Mouse (Mus musculus) MEL (cell line): Measurements from ENCODE around the gene Tmem196. TPM values are rescaled to one million over a fixed set of nuclear protein-coding genes. Genes with fewer than 3 reads are reported as not detected.

ENCODE experiments used
- DNase-seq: peaks from one replicate; pipeline ENCODE4 v3.0.0; 2011; ENCODE audit warnings: low read depth, low spot score
- H3K27ac ChIP-seq: 2 replicates; pipeline ENCODE4 v1.5.1; 2012; ENCODE audit warnings: low read depth, mild to moderate bottlenecking, control low read depth, low read length, moderate library complexity; ENCODE audit not compliant: control insufficient read depth
- H3K27me3 ChIP-seq, 2 experiments: fragments of 150-350 bp in 1 of 2; sonication (generic) in 1 of 2; 2 replicates each; pipeline ENCODE4 v1.6.1; 2012; ENCODE audit warnings: low read length in 2 of 2, mild to moderate bottlenecking in 2 of 2, improper control_type of control experiment in 1 of 2, moderate library complexity in 1 of 2; ENCODE audit not compliant: insufficient read depth in 2 of 2, control insufficient read depth in 1 of 2
- H3K36me3 ChIP-seq, 2 experiments: 2 replicates each; pipeline ENCODE4 v1.6.1; 2012 to 2014; ENCODE audit warnings: low read length in 2 of 2, improper control_type of control experiment in 1 of 2, inconsistent platforms in 1 of 2, mild to moderate bottlenecking in 1 of 2; ENCODE audit not compliant: insufficient read depth in 2 of 2, control insufficient read depth in 1 of 2
- H3K4me1 ChIP-seq, 2 experiments: fragments of 150-350 bp in 1 of 2; sonication (generic) in 1 of 2; 2 replicates each; pipeline ENCODE4 v1.6.1; 2012; ENCODE audit warnings: low read length in 2 of 2, improper control_type of control experiment in 1 of 2, mild to moderate bottlenecking in 1 of 2; ENCODE audit not compliant: insufficient read depth in 2 of 2, control insufficient read depth in 1 of 2
- H3K4me3 ChIP-seq, 2 experiments: fragments of 150-350 bp in 1 of 2; sonication (generic) in 1 of 2; 2 replicates each; pipeline ENCODE4 v1.5.1; 2012; ENCODE audit warnings: low read depth in 2 of 2, low read length in 2 of 2, mild to moderate bottlenecking in 2 of 2, moderate library complexity in 2 of 2, control low read depth in 1 of 2, improper control_type of control experiment in 1 of 2; ENCODE audit not compliant: control insufficient read depth in 1 of 2, insufficient read depth in 1 of 2
- H3K79me2 ChIP-seq: 2 replicates; pipeline ENCODE4 v1.6.1; 2012; ENCODE audit warnings: mild to moderate bottlenecking, low read length, moderate library complexity; ENCODE audit not compliant: control insufficient read depth, poor library complexity, insufficient read depth
- H3K9ac ChIP-seq: 2 replicates; pipeline ENCODE4 v1.6.1; 2012; ENCODE audit warnings: low read depth, mild to moderate bottlenecking, control low read depth, low read length, moderate library complexity; ENCODE audit not compliant: control insufficient read depth, poor library complexity, severe bottlenecking
- H3K9me3 ChIP-seq: fragments of 150-350 bp; sonication (generic); replicated peaks from 2 replicates; pipeline ENCODE4 v1.6.1; 2012; ENCODE audit warnings: mild to moderate bottlenecking, low read length, improper control_type of control experiment, moderate library complexity; ENCODE audit not compliant: insufficient read depth
- BHLHE40 ChIP-seq: IDR thresholded peaks from 2 replicates; pipeline ENCODE4 v1.6.1; 2012; ENCODE audit warnings: low read depth, mild to moderate bottlenecking, inconsistent platforms, low read length, improper control_type of control experiment, borderline replicate concordance
- CHD1 ChIP-seq: IDR thresholded peaks from 2 replicates; pipeline ENCODE4 v1.6.1; 2012; ENCODE audit warnings: low read depth, mild to moderate bottlenecking, inconsistent platforms, low read length, improper control_type of control experiment
- CHD2 ChIP-seq: IDR thresholded peaks from 2 replicates; pipeline ENCODE4 v1.6.1; 2011; ENCODE audit warnings: low read length, improper control_type of control experiment
- CTCF ChIP-seq, 3 experiments: IDR thresholded peaks in 2 of 3; conservative IDR thresholded peaks in 1 of 3; 2 replicates each; pipeline ENCODE4 v1.5.1; 2011 to 2012; ENCODE audit warnings: low read length in 3 of 3, low read depth in 2 of 3, mild to moderate bottlenecking in 2 of 3, improper control_type of control experiment in 1 of 3, inconsistent platforms in 1 of 3, mixed read lengths in 1 of 3, moderate library complexity in 1 of 3; ENCODE audit not compliant: control insufficient read depth in 1 of 3, insufficient read depth in 1 of 3, poor library complexity in 1 of 3, severe bottlenecking in 1 of 3
- E2F4 ChIP-seq: IDR thresholded peaks from 2 replicates; pipeline ENCODE4 v1.6.1; 2011; ENCODE audit warnings: low read depth, low read length, improper control_type of control experiment, borderline replicate concordance
- ELF1 ChIP-seq: IDR thresholded peaks from 2 replicates; pipeline ENCODE4 v1.6.1; 2014; ENCODE audit warnings: low read depth, mild to moderate bottlenecking, inconsistent platforms, low read length, improper control_type of control experiment, moderate library complexity
- EP300 ChIP-seq, 2 experiments: IDR thresholded peaks; 2 replicates each; pipeline ENCODE4 v1.6.1; 2011; ENCODE audit warnings: improper control_type of control experiment in 2 of 2, low read length in 2 of 2, low read depth in 1 of 2, mild to moderate bottlenecking in 1 of 2
- ETS1 ChIP-seq: IDR thresholded peaks from 2 replicates; pipeline ENCODE4 v1.6.1; 2012; ENCODE audit warnings: low read depth, mild to moderate bottlenecking, inconsistent platforms, low read length, improper control_type of control experiment, moderate library complexity
- GABPA ChIP-seq: IDR thresholded peaks from 2 replicates; pipeline ENCODE4 v1.6.1; 2012; ENCODE audit warnings: low read depth, mild to moderate bottlenecking, inconsistent platforms, low read length, improper control_type of control experiment, moderate library complexity
- GATA1 ChIP-seq: IDR thresholded peaks from 2 replicates; pipeline ENCODE4 v1.6.1; 2011; ENCODE audit warnings: low read depth, low read length, improper control_type of control experiment
- MAFK ChIP-seq: IDR thresholded peaks from 2 replicates; pipeline ENCODE4 v1.6.1; 2011; ENCODE audit warnings: low read depth, mild to moderate bottlenecking, low read length, improper control_type of control experiment, borderline replicate concordance
- MAX ChIP-seq: IDR thresholded peaks from 2 replicates; pipeline ENCODE4 v1.6.1; 2011; ENCODE audit warnings: low read length, improper control_type of control experiment
- MAZ ChIP-seq: IDR thresholded peaks from 2 replicates; pipeline ENCODE4 v1.6.1; 2012; ENCODE audit warnings: low read depth, mild to moderate bottlenecking, inconsistent platforms, low read length, improper control_type of control experiment
- MEF2A ChIP-seq: IDR thresholded peaks from 2 replicates; pipeline ENCODE4 v1.6.1; 2014; ENCODE audit warnings: low read depth, mild to moderate bottlenecking, inconsistent platforms, low read length, improper control_type of control experiment; ENCODE audit not compliant: poor library complexity, insufficient replicate concordance, severe bottlenecking; ENCODE audit errors: extremely low read depth
- MXI1 ChIP-seq: IDR thresholded peaks from 2 replicates; pipeline ENCODE4 v1.6.1; 2011; ENCODE audit warnings: mild to moderate bottlenecking, low read depth, low read length, improper control_type of control experiment
- MYB ChIP-seq: IDR thresholded peaks from 2 replicates; pipeline ENCODE4 v1.6.1; 2011; ENCODE audit warnings: mild to moderate bottlenecking, low read depth, low read length, improper control_type of control experiment
- NELFE ChIP-seq: IDR thresholded peaks from 2 replicates; pipeline ENCODE4 v1.6.1; 2011; ENCODE audit warnings: low read depth, low read length, improper control_type of control experiment
- NRF1 ChIP-seq: IDR thresholded peaks from 2 replicates; pipeline ENCODE4 v1.6.1; 2014; ENCODE audit warnings: low read depth, mild to moderate bottlenecking, inconsistent platforms, low read length, improper control_type of control experiment, moderate library complexity; ENCODE audit not compliant: poor library complexity, insufficient read depth, severe bottlenecking
- POLR2A ChIP-seq, 2 experiments: IDR thresholded peaks; 2 replicates each; pipeline ENCODE4 v1.6.1; 2011 to 2012; ENCODE audit warnings: low read length in 2 of 2, mild to moderate bottlenecking in 2 of 2, control low read depth in 1 of 2, improper control_type of control experiment in 1 of 2, low read depth in 1 of 2, moderate library complexity in 1 of 2; ENCODE audit not compliant: control insufficient read depth in 1 of 2, insufficient read depth in 1 of 2, poor library complexity in 1 of 2
- POLR2AphosphoS2 ChIP-seq: IDR thresholded peaks from 2 replicates; pipeline ENCODE4 v1.6.1; 2011; ENCODE audit warnings: low read length, improper control_type of control experiment
- RAD21 ChIP-seq: IDR thresholded peaks from 2 replicates; pipeline ENCODE4 v1.6.1; 2011; ENCODE audit warnings: mild to moderate bottlenecking, low read depth, low read length, improper control_type of control experiment
- SIN3A ChIP-seq: IDR thresholded peaks from 2 replicates; pipeline ENCODE4 v1.6.1; 2012; ENCODE audit warnings: low read length, improper control_type of control experiment, inconsistent platforms
- TAL1 ChIP-seq: IDR thresholded peaks from 2 replicates; pipeline ENCODE4 v1.6.1; 2012; ENCODE audit warnings: mild to moderate bottlenecking, inconsistent platforms, low read length, moderate library complexity, mixed read lengths
- TBP ChIP-seq: IDR thresholded peaks from 2 replicates; pipeline ENCODE4 v1.8.0; 2011; ENCODE audit warnings: low read depth, low read length, improper control_type of control experiment
- TCF12 ChIP-seq: IDR thresholded peaks from 2 replicates; pipeline ENCODE4 v1.6.1; 2014; ENCODE audit warnings: low read depth, mild to moderate bottlenecking, inconsistent platforms, low read length, improper control_type of control experiment, moderate library complexity
- UBTF ChIP-seq: IDR thresholded peaks from 2 replicates; pipeline ENCODE4 v1.6.1; 2012; ENCODE audit warnings: low read depth, mild to moderate bottlenecking, inconsistent platforms, low read length, improper control_type of control experiment, moderate library complexity, borderline replicate concordance; ENCODE audit not compliant: insufficient read depth
- USF1 ChIP-seq: IDR thresholded peaks from 2 replicates; pipeline ENCODE4 v1.6.1; 2014; ENCODE audit warnings: low read depth, mild to moderate bottlenecking, inconsistent platforms, low read length, improper control_type of control experiment, moderate library complexity
- ZNF384 ChIP-seq: IDR thresholded peaks from 2 replicates; pipeline ENCODE4 v1.6.1; 2012; ENCODE audit warnings: low read depth, mild to moderate bottlenecking, inconsistent platforms, low read length, improper control_type of control experiment
- polyA plus RNA-seq, 2 experiments: library from polyadenylated mRNA; stranded (reverse) in 1 of 2; unstranded in 1 of 2; fragments of >175 nt in 1 of 2; fragments of >200 nt in 1 of 2; gene quantifications; 2 replicates each; pipeline versions ENCODE4 v1.2.1 to v1.2.4; 2012; ENCODE audit warnings: low replicate concordance in 2 of 2, low read depth in 1 of 2; ENCODE audit not compliant: insufficient read length in 2 of 2, insufficient read depth in 1 of 2, missing spikeins in 1 of 2
- total RNA-seq: library from RNA; depleted of rRNA; stranded (reverse); fragments of 300-350 nt; gene quantifications from 2 replicates; pipeline ENCODE4 v1.2.3, GENCODE M21; 2012

The Tmem196 gene
- total and polyA plus RNA-seq, 3 experiments: not detected

DNA sequence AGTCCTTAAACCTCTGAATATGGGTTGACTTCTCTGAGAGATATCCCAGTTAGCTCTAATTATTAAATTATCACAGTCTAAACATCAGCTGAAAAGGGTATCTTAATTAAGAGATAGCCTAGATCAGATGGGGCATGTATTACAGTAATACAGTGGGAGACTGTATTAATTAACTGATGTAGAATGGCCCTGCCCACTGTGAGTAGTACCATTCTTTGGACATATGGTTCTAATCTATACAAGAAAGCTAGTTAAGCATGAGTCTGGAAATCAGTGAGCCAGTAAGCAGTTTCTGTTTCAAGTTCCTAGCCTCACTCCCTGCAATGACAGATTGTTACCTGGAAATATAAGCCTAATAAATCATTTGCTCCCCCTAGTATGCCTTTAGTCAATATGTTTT is 58.7 kb downstream of the Tmem196 start:
- H3K4me1 ChIP-seq: no peaks in the 10 kb centered on the region
- no peaks in the 10 kb centered on the region for H3K27me3 ChIP-seq
- H3K27ac ChIP-seq: no peak overlapping the region
- H3K4me3 ChIP-seq: no peak overlapping the region
- no peak overlapping the region for H3K9ac ChIP-seq
- DNase-seq: no peak
- H3K9me3 ChIP-seq: no peaks in the 10 kb centered on the region
- TF ChIP-seq CTCF (IDR thresholded peaks at IDR 0.05 in 2 of 3, conservative IDR thresholded peaks at IDR 0.05 in 1 of 3; ENCODE audit: control insufficient read depth in 1 of 3, insufficient read depth in 1 of 3, low read depth in 2 of 3, low read length in 3 of 3, poor library complexity in 1 of 3, severe bottlenecking in 1 of 3) (no peak), CHD2 (no peak), TBP (no peak), ETS1 (no peak), MAFK (no peak), E2F4 (no peak), NRF1 (no peak), RAD21 (no peak), MAX (no peak), NELFE (no peak), MXI1 (no peak), POLR2A (IDR thresholded peaks at IDR 0.05; ENCODE audit: control insufficient read depth in 1 of 2, insufficient read depth in 1 of 2, low read depth in 1 of 2, low read length in 2 of 2, poor library complexity in 1 of 2) (no peak), GATA1 (no peak), BHLHE40 (no peak), MYB (no peak), TCF12 (no peak), MEF2A (no peak), GABPA (no peak), USF1 (no peak), UBTF (no peak)
- TF ChIP-seq, all 39 proteins: peak for 0
- Histone ChIP-seq H3K79me2 (no peaks in the 10 kb centered on the region), H3K36me3 (no peaks in the 10 kb centered on the region)

DNA sequence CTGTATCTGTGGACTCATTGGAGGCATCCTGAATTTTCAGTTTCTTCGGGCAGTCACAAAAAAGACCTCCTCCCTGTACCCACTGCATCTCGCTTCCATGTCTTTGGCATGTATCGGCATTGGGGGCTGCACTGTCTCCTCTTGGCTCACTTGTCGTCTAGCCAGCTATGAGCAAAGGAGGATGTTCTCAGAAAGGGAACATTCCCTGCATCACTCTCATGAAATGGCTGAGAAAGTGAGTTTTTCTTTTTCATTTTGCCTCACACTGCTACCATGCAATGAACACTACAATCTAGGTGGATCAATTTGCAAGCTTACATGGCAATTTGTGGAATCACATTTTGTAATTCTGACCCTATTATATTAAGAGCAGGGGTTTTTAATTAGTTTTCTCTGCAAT is 69.1 kb downstream of the Tmem196 start:
- Histone ChIP-seq H3K36me3 (no peaks in the 10 kb centered on the region), H3K4me1 (no peaks in the 10 kb centered on the region), H3K27me3 (no peaks in the 10 kb centered on the region), H3K9ac (no peak overlapping the region), H3K79me2 (no peaks in the 10 kb centered on the region), H3K9me3 (no peaks in the 10 kb centered on the region), H3K27ac (no peak overlapping the region), H3K4me3 (no peak overlapping the region)
- no peak for DNase-seq
- TF ChIP-seq MAX: no peak
- no peak for TF ChIP-seq MAFK
- TF ChIP-seq SIN3A: no peak
- no peak for TF ChIP-seq ETS1
- TF ChIP-seq E2F4: no peak
- no peak for TF ChIP-seq MAZ
- no peak for TF ChIP-seq ZNF384
- no peak for TF ChIP-seq TAL1
- no peak for TF ChIP-seq POLR2AphosphoS2
- no peak for TF ChIP-seq ELF1
- no peak for TF ChIP-seq CTCF (IDR thresholded peaks at IDR 0.05 in 2 of 3, conservative IDR thresholded peaks at IDR 0.05 in 1 of 3; ENCODE audit: control insufficient read depth in 1 of 3, insufficient read depth in 1 of 3, low read depth in 2 of 3, low read length in 3 of 3, poor library complexity in 1 of 3, severe bottlenecking in 1 of 3)
- no peak for TF ChIP-seq EP300 (IDR thresholded peaks at IDR 0.05; ENCODE audit: low read depth in 1 of 2, low read length in 2 of 2)
- TF ChIP-seq CHD1: no peak
- TF ChIP-seq MXI1: no peak
